Mouse (Mus musculus) neural tube, embryonic 11.5 days (tissue): Measurements from ENCODE around the gene Olfr568. TPM values are rescaled to one million over a fixed set of nuclear protein-coding genes. Genes with fewer than 3 reads are reported as not detected.
A peak's percentile ranks its signal among the peaks of the same experiment; 100 is the strongest.

Experiments
- ATAC-seq: fragments of 200-750 bp; cut with Nextera tagmentation; 2 replicates; pipeline ENCODE4 v1.8.0; 2017; ENCODE audit warnings: moderate number of reproducible peaks, mild to moderate bottlenecking, moderate TSS enrichment, moderate library complexity; ENCODE audit not compliant: insufficient read depth, low FRiP score, low TSS enrichment
- DNase-seq: peaks from one replicate; pipeline ENCODE4 v3.0.0-alpha.2; 2015; ENCODE audit warnings: low spot score
- H3K27ac ChIP-seq: fragments of 300-500 bp; sonication (generic); 2 replicates; pipeline ENCODE4 v1.5.1; 2014; ENCODE audit warnings: low read depth, mild to moderate bottlenecking, low read length
- H3K27me3 ChIP-seq: fragments of 300-500 bp; sonication (generic); 2 replicates; pipeline ENCODE4 v1.6.1; 2014; ENCODE audit warnings: mild to moderate bottlenecking, low read length, mixed read lengths; ENCODE audit not compliant: control insufficient read depth, insufficient read depth
- H3K36me3 ChIP-seq: fragments of 300-500 bp; sonication (generic); 2 replicates; pipeline ENCODE4 v1.6.1; 2014; ENCODE audit warnings: mild to moderate bottlenecking, low read length, moderate library complexity, mixed read lengths; ENCODE audit not compliant: control insufficient read depth, insufficient read depth
- H3K4me1 ChIP-seq: fragments of 300-500 bp; sonication (generic); 2 replicates; pipeline ENCODE4 v1.6.1; 2014; ENCODE audit warnings: low read length, mixed read lengths; ENCODE audit not compliant: control insufficient read depth, insufficient read depth
- H3K4me2 ChIP-seq: fragments of 300-500 bp; sonication (generic); 2 replicates; pipeline ENCODE4 v1.6.1; 2014; ENCODE audit warnings: low read depth, mild to moderate bottlenecking, moderate library complexity
- H3K4me3 ChIP-seq: fragments of 300-500 bp; sonication (generic); 2 replicates; pipeline ENCODE4 v1.5.1; 2014; ENCODE audit warnings: low read depth, low read length
- H3K9ac ChIP-seq: fragments of 300-500 bp; sonication (generic); 2 replicates; pipeline ENCODE4 v1.6.1; 2014; ENCODE audit warnings: mild to moderate bottlenecking, low read length
- H3K9me3 ChIP-seq: fragments of 300-500 bp; sonication (generic); 2 replicates; pipeline ENCODE4 v1.6.1; 2016; ENCODE audit warnings: low read length; ENCODE audit not compliant: control insufficient read depth
- WGBS: fragments of 180-500 bp; shearing (Covaris S2); extraction: QIAGEN DNeasy Blood & Tissue Kit; methylation state at CpG from one replicate; pipeline ENCODE4 v1.1.7; 2014; 5-methylcytosine and 5-hydroxymethylcytosine counted together
- polyA plus RNA-seq: library from polyadenylated mRNA; unstranded; fragments of >200 nt; fragmentation: Nextera tagmentation; extraction: Ambion mirVana; gene quantifications from 2 replicates; pipeline ENCODE4 v1.2.1, GENCODE M21; 2014

Gene Olfr568
- polyA plus RNA-seq: not detected in 2 replicates

DNA sequence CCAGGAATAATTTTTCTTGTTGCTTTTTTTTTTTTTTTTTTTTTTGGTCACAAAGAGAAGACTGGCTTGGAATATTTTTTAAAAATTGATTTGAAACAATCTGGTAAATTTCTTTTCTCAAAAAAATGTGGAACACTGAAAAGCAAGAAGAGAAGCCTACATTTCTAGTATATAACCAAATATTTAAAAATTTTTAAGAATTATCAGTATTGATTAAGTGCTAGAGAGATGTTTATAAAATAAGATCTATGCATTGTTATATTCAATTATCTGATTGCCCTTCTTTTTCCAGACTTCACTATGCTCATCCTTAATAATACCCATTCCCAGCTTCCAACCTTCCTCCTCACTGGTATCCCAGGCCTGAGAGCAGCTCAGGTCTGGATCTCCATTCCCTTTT is at the start of gene Olfr568:
Gene Olfr568 (plus strand): TSS at position 301 of the 400 bp plus-strand sequence.
- Histone ChIP-seq H3K9ac (no peak within 1 kb of the TSS), H3K27me3 (no peaks in the 10 kb centered on the region), H3K36me3 (no peaks in the 10 kb centered on the region), H3K27ac (no peak within 1 kb of the TSS), H3K9me3 (no peaks in the 10 kb centered on the region), H3K4me3 (no peak within 1 kb of the TSS), H3K4me1 (no peaks in the 10 kb centered on the region), H3K4me2 (no peak within 1 kb of the TSS)
- ATAC-seq (no peak), DNase-seq (no peak)

- Histone ChIP-seq H3K9me3 (no peaks in the 10 kb centered on the region), H3K27ac (no peak overlapping the region), H3K27me3 (no peaks in the 10 kb centered on the region), H3K36me3 (no peaks in the 10 kb centered on the region), H3K9ac (no peak overlapping the region), H3K4me1 (no peaks in the 10 kb centered on the region), H3K4me2 (no peak overlapping the region), H3K4me3 (no peak overlapping the region)
- DNase-seq (no peak), ATAC-seq (no peak)
Observed at GRCm38 (mm10) chr7:102855807-102856206, 21.1 kb upstream of the Olfr568 start.

GRCm38 (mm10) chr7:102858665-102859064 is 18.3 kb upstream of the Olfr568 start, which contains the start of gene Olfr566:
Gene Olfr566 (minus strand): TSS chr7:102858765.
- H3K36me3 ChIP-seq: no peaks in the 10 kb centered on the region
- no peaks in the 10 kb centered on the region for H3K9me3 ChIP-seq
- no peaks in the 10 kb centered on the region for H3K4me1 ChIP-seq
- DNase-seq (no peak), ATAC-seq (no peak)
- H3K4me3 ChIP-seq: no peak within 1 kb of the TSS
- H3K4me2 ChIP-seq: no peak within 1 kb of the TSS
- H3K27me3 ChIP-seq: no peaks in the 10 kb centered on the region
- 88% methylated on average over 1 of the region's 1 CpGs for WGBS
- H3K27ac ChIP-seq: no peak within 1 kb of the TSS
- no peak within 1 kb of the TSS for H3K9ac ChIP-seq

DNA sequence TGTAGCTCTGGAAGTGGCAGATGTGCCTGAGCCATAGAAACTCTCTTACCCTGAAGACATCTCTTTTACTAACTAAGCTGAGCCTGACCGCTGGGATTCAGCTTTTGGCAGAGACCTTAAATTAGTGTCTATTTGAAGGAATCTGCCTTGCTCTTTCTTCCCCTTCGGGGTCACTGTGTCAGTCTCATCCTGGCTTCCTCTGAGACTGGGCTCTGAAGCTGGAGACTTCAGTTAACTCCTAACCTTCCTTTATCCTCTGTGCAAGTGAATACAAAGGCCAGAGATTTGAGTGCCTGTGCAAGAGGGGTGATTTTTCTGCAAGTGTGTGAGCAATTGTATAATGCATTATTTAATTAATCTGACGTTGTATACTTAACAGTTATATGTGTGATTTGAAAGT is 13.9 kb downstream of the Olfr568 start, which contains the start of gene Olfr569:
Gene Olfr569 (minus strand): TSS at position 101 of the 400 bp plus-strand sequence.
- Histone ChIP-seq H3K4me3 (no peak within 1 kb of the TSS), H3K9ac (no peak within 1 kb of the TSS), H3K4me2 (no peak within 1 kb of the TSS), H3K36me3 (no peaks in the 10 kb centered on the region), H3K27ac (no peak within 1 kb of the TSS), H3K4me1 (no peaks in the 10 kb centered on the region), H3K27me3 (no peaks in the 10 kb centered on the region), H3K9me3 (no peaks in the 10 kb centered on the region)
- WGBS: 73% methylated on average over 3 of the region's 3 CpGs
- DNase-seq (no peak), ATAC-seq (no peak)

- no peaks in the 10 kb centered on the region for H3K9me3 ChIP-seq
- 61% methylated on average over 1 of the region's 1 CpGs for WGBS
- H3K9ac ChIP-seq: no peak overlapping the region
- no peak overlapping the region for H3K27ac ChIP-seq
- no peak overlapping the region for H3K4me3 ChIP-seq
- no peak overlapping the region for H3K4me2 ChIP-seq
- no peaks in the 10 kb centered on the region for H3K36me3 ChIP-seq
- H3K27me3 ChIP-seq: no peaks in the 10 kb centered on the region
- DNase-seq: no peak
- no peaks in the 10 kb centered on the region for H3K4me1 ChIP-seq
- no peak for ATAC-seq
Observed at GRCm38 (mm10) chr7:102915261-102915660, 38.3 kb downstream of the Olfr568 start.

DNA sequence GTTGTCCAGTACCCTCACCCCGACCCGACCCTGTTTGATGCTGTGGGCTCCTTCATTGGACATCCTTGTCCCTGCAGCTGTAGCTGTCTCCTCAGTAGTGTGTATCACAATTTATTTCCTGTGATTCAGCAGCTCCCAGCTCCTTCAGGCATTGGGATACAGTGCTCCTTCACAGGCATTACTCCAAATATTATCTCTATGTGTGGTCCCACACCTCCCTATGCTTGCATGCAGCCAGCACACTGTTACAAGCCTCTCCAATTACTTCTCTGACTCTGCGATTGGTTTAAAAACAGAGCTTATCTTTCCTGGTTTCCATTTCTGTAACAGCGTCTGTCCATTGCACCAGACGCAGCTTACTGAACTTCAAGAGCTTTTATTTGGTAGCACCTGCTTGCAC is 39.5 kb downstream of the Olfr568 start:
- H3K27ac ChIP-seq: no peak overlapping the region
- H3K4me1 ChIP-seq: no peaks in the 10 kb centered on the region
- no peaks in the 10 kb centered on the region for H3K36me3 ChIP-seq
- no peak for ATAC-seq
- H3K27me3 ChIP-seq: no peaks in the 10 kb centered on the region
- no peak overlapping the region for H3K9ac ChIP-seq
- no peaks in the 10 kb centered on the region for H3K9me3 ChIP-seq
- H3K4me3 ChIP-seq: no peak overlapping the region
- H3K4me2 ChIP-seq: no peak overlapping the region
- no peak for DNase-seq
- WGBS: 87% methylated on average over 5 of the region's 5 CpGs

- H3K9ac ChIP-seq: no peak within 1 kb of the TSS
- ATAC-seq (no peak), DNase-seq (no peak)
- no peak within 1 kb of the TSS for H3K27ac ChIP-seq
- no peak within 1 kb of the TSS for H3K4me2 ChIP-seq
- no peaks in the 10 kb centered on the region for H3K4me1 ChIP-seq
- no peak within 1 kb of the TSS for H3K4me3 ChIP-seq
- H3K27me3 ChIP-seq: no peaks in the 10 kb centered on the region
- no peaks in the 10 kb centered on the region for H3K9me3 ChIP-seq
- WGBS: 48% methylated on average over 4 of the region's 4 CpGs
- H3K36me3 ChIP-seq: no peaks in the 10 kb centered on the region
Observed at GRCm38 (mm10) chr7:102917032-102917875, 40.3 kb downstream of the Olfr568 start, which contains the start of gene Olfr571. Gene Olfr571 (minus strand): TSS chr7:102917536.

DNA sequence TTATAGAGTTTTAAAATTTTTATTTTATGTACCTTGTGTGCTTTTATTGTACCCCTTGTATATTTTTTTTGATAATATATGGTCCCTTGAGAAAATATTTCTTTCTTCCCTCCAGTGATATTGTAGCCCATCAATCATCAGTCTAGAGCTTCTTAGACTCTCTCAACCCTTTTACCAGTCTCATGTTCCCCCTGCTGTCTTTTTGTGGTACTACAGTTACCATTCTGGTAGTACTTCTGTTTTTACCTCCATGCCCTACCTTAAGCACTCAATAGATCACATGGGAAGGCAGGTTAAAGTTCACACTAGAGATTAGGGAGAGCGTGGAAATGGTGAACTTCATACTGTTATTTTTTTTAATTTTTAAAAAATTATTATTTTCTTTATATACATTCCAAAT is 42.7 kb downstream of the Olfr568 start:
- no peak for DNase-seq

GRCm38 (mm10) chr7:102924109-102924508 is 47.2 kb downstream of the Olfr568 start, which contains the start of gene Olfr572:
Gene Olfr572 (plus strand): TSS chr7:102924409.
- WGBS: 50% methylated on average over 1 of the region's 1 CpGs
- Histone ChIP-seq H3K9ac (no peak within 1 kb of the TSS), H3K4me3 (no peak within 1 kb of the TSS), H3K9me3 (no peaks in the 10 kb centered on the region), H3K27me3 (no peaks in the 10 kb centered on the region), H3K36me3 (no peaks in the 10 kb centered on the region), H3K27ac (no peak within 1 kb of the TSS), H3K4me2 (no peak within 1 kb of the TSS), H3K4me1 (no peaks in the 10 kb centered on the region)
- DNase-seq (no peak), ATAC-seq (no peak)

More for the DNA sequence above, 42.7 kb downstream of the Olfr568 start:
- Histone ChIP-seq H3K27ac (no peak overlapping the region), H3K9ac (no peak overlapping the region), H3K4me1 (no peaks in the 10 kb centered on the region), H3K36me3 (no peaks in the 10 kb centered on the region), H3K9me3 (no peaks in the 10 kb centered on the region), H3K4me2 (no peak overlapping the region), H3K4me3 (no peak overlapping the region), H3K27me3 (no peaks in the 10 kb centered on the region)
- WGBS: 22% methylated on average over 1 of the region's 1 CpGs
- ATAC-seq: peak; percentile 54; the same call in 1 of the 2 replicates
